Mouse (Mus musculus) lung, postnatal 4 days (tissue): Measurements from ENCODE around the gene Agap1.

Source experiments
- DNase-seq, 2 experiments: peaks; one replicate each; pipeline ENCODE4 v3.0.0; 2021

The Agap1 gene

DNA sequence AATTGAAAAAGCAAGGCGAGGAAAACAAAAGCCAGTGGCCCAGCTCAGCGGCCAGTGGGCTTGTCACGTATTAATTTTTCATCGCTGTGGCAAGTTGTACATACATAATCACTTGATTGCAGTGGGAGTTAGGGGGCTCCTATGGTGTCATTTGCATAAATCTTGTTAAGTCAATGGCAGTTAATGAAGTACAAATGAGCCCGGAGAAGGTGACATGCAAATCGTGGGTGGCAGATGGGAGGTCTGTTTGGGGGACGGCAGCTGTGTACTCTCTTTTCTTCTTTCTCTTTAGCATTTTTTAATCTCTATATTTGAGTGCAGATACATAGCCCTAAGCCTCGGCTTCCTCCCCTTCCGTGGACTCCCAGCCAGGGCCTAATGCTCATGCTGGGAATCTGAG, 220.1 kb downstream of the Agap1 start:
- no peak for DNase-seq

DNA sequence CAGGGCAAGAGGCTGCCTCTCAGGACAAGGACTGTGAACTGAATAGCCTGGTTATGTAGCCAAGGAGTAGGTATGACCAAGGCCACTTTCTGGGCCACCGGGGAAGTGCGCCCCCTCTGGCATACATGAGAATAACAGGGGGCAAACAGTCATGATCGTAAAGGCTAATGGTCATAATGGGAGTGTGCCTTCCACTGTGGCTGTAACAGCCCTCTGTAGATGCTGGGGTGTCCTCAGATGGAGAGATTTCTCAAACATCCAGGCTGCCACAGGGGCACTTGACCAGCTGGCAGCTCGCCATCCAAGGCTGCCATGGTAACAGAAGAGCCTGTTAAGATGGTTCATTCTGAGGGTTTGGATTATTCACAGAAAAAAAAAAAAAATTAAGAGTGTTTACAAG, 221.8 kb downstream of the Agap1 start:
- DNase-seq, result peak; percentile 38 to 63

DNA sequence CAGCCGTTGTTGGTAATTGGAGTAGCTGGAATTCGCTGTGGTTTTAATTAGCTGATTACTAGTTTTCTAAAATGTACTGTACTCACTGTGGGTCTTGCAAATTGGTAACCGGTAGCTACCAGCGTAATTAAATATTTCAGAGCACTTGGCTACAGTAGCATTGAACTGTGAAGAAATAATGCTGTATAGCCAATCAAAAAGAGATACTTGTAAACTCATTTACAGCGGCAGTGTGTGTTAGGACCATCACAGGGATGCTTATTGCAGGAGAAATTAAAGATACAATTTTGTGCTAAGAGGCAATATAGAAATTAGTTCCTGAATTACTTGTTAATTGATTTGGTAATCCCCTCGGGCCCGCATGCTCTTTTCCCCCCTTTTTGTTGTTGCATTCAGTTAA, 226.1 kb downstream of the Agap1 start:
- DNase-seq, result no peak

DNA sequence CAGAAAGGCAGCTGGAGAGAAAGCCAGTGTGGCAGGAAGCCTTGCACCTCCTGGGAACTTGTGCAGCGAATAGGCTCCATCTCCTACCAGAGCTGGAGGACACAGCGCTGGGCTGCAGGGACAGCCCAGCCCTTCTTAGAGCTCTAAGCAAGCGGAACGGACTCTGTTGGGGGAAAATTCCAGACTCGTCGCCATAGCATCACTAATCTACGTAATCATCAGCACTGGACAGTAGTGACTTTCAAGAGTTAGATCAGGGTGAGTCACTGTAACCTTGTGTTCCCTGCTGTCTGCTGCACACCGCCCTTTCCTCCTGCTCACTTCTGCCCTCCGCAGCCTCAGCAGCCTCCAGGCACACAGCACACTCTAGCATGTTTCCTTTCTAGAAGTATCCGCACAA, 234.3 kb downstream of the Agap1 start:
- no peak for DNase-seq

DNA sequence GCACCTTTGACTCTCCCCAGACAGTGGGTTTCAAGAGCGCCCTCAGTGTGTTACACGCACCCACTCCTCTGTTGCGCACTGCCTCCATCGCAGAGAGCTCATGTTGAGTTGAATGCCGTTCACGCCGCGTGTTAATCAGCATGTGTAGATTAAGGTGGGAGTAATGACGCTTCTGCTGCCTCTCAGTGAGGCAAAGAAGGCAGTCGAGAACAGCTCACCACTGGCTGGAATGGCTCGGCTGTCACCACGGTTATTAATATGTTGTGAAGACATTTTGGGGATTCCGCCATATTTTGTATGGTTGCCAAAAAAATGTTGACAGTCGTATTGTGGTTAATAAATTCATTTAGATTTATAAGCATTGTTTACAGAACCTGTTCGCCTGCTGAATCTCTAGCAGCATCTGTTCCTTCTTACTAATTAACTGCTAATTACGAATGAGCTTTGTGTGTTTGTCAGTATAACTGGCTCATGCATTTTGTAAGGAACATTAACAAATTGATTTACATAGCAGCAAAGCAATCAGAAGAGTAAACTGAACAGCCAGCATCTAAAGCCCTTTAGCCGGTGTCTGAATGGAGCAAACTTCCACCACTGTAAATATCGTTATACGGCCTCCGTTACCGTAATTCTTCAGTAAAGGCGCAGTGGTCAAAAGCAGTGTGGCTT, 235.1 kb downstream of the Agap1 start:
- no peak for DNase-seq

DNA sequence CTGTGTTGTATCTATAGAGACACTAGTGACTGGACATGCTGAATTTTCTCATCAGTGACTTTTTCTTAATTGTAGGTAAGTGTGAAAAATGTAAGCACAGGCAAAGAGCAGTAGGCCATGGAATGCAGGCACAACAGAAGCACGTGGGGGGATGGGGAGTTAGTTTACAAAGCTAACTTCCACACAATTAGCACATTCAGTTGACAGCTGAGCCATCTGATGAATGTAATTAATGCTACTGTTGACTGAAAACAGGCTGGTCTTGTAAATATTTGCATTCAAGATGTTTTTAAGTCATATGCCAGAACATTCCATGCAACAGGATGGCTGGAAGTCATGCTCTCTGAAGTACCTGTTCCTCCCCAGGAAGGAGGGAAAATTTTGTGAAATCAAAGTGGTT, 236.5 kb downstream of the Agap1 start:
- no peak for DNase-seq

DNA sequence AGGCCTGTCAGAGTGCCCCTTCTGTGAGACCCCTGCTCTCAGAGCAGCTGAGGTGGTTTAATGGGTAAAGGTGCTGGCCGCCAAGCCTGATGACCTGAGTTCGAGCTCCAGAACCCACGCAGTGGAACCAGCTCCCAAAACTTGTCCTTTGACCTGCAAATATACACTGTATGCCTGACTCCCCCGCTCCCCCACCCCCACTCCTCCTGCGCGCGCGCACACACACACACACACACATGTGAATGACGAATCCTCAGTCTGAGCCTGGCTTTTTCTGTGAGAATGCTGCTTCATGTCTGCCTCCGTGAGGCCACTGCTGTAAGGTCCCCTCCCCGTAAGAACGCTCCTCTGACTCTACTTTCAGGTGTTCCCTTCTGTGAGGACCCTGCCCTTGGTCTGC, 237.8 kb downstream of the Agap1 start:
- no peak for DNase-seq

DNA sequence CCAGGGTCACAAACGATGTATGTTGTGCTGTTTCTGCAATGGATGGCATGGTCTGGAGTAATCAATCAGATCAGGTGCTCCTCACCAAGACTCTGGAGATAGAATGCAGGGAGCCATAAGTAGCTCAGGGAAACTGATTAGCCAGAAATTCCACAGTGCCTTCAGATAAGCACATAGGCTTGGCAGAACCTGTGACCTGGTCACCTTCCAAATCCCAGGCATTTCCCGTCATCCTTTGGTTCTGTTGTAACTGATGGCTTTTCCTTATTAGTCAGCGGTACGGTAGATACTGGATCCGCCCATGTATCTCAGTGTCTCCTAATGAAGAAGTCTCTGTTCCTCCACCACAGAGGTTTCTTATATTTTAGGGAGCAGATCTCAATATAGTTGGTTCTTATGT, 240.3 kb downstream of the Agap1 start:
- no peak for DNase-seq

DNA sequence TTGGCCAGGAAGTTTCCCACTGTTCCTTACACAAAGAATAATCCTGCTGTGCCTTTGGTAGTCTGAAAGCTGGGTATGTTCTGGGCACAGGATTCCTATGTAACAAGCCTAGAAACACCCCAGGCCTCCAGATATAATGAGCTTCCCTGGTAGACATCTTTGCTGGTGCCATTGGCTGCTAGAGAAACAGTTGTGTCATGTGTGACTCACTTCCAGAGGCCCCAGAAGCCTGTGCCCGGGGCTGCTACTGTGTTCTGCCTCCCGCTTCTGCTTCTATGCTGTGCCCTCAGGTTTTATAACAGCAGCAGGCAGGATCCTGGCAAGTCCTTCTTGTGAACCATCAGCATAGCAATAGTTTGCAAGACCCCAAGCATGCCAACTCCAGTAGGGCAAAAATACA, 242.6 kb downstream of the Agap1 start:
- no peak for DNase-seq

DNA sequence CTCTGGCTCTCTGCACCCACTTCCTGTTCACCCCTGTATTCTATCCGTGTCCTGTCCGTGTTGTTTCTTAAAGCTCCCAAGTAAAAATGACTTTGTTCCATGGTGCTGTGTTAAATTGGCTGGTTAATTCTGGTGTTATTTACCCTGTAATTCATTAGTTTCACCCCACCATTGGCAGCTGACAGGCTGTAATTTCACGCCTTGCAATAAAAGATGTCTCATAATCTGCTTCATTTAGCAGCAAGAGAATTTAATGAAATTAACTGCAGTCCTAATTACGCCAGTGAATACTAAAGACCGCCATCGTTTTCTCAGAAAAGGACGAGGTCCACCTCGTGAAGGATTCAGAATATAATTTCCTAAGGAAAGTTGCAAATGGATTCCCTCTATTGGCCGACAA, 245.6 kb downstream of the Agap1 start:
- DNase-seq, result no peak

DNA sequence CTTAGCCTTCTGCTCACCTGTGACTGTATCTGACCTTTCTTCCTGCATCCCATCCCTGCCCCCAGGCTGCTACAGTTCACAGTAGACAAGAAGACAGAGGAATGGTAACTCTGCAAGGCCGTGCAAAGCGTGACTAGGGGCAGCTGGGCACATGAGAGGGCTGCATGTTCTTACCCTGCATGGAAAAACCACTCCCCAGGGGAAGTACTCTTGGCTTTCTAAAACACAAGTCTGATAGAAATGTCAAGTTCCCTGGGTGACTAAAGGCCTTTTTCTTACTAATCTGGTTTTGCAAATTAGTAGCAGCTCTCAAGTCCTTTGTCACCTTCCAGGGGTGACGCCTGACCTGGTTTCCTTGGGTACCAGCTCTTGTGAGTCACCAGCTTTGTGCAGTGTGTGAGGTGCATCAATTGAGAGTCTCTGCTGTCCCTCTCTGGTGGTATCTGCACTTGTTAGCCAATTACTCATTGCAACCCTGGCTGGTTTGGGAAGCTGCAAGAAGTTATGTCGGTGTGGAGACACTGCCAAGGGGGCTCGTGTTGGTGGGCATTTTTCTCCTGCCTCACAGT, 246.6 kb downstream of the Agap1 start:
- no peak for DNase-seq

DNA sequence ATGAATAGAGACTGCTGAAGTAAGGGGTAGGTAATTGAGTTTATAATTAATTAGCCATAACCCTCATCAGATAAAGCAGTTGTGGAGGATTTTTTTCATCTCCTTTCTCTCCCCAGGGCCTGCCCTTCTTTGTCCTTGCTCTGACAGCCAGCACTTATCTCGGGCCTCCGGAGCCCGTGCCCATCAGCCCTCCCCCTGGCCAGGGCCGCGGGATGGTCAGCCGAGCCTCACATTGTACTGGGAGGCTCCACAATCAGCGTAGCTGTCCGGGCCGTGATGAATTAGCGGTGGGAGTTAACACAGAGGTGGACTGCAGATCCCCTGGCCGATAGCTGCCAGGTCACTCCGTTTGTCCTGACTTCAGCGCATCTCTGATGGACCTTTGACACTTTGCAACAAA, 248.7 kb downstream of the Agap1 start:
- no peak for DNase-seq

DNA sequence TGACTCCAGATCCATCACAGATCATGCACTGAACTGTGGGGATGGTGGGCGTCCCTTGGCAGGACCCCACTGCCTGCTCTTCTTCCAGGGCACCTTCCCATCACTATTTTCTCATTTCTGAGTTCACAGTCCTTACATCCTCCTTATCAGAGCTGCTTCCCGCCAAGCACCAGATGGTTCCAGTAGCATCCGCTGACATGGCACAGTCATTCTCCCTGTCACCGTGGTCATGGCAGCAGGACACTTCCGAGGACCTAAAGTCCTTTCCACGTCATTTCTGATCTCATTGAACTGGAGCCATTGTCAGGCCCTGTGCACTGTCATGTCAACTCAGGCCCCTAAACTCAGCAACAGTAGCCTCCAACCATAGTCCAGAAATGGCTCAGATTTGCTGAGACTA, 251.1 kb downstream of the Agap1 start:
- DNase-seq, result no peak

DNA sequence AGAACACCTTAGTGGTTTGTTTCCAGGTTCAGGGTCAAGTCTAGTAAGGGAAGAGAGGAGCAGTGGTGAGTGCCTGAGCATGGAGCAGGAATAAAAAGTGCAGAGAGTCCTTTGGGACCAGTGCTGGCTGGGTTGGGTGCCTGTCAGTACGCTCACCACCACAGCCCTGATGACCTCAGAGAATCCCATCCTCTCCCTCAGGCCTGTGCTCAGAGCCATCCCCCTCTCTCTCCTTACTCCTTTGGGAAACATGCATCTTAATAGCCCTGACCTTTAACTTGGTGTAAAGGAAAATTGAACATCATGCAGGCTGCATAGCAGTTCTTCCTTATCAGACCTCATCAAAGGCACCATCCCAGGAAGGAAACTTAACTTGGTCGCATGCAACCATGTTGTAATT, 252.3 kb downstream of the Agap1 start:
- no peak for DNase-seq

DNA sequence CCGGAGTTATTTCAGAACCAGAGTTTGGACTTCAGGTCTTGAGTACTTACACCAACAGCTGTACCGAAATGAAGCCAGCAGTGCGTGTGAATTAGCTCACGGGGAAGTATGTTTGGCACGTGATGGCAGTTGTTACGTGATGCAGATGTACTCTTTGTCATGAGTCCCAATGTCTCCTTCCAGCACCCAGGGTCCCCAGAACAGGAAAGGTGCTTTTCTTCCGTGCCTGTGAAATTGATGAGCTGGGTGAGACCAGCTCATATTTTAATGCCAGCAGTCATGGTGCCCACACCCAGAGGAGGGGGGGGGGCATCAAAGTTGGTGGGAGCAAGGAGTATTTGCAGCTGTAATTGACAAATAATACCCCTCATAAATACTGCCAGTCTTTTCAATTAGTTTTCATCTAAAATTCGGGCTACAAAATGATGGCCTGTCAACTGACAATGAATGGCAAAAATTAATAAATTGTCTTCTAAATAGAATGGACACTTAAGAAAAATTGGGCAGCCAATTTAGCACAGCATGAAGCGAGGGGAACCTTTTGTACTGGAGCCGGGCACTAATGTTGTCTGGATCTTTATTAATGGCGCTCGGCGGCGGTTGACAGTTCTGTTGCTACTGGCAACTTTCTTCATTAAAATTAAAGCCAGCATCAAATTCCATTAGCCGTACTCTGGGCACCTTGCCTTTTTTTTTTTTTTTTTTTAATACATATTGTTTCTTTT, 253.3 kb downstream of the Agap1 start:
- DNase-seq, result no peak

DNA sequence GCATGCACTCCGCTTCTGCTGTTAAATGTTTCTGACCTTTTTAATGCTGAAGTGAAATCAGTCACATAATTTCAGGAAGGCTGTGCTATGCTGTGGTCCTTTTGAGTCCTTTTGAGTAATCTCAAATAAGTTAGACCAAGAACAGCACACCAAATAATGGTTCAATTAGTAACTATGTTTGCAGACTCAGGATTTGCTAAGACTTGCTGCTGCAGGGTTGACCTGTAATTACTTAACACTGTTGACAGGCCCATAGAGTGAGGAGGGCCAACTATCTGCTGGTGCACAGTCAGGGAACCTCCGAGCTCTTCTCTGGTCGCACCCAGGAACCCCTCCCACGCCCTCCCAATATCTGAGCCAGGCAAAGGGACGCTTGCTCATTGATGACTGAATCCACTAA, 255.2 kb downstream of the Agap1 start:
- no peak for DNase-seq

DNA sequence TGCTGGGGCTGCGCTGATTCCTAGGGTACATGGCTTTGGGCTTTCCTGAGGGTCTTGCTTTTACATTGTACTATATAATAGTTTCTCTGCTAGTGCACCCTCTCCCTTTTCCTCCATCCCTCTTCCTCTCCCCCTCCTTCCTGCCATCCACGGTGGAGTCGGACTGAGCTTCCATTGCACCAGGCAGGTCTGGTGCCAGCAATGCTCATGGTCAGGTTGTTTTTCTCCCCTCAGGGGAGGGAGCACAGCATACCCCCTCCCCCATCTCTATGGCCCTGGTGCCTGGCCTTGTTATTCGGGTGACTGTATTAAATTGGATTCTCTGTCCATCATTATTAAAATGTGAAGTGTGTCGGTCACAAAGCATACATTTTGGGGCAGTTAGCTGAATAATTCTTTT, 259.1 kb downstream of the Agap1 start:
- no peak for DNase-seq

DNA sequence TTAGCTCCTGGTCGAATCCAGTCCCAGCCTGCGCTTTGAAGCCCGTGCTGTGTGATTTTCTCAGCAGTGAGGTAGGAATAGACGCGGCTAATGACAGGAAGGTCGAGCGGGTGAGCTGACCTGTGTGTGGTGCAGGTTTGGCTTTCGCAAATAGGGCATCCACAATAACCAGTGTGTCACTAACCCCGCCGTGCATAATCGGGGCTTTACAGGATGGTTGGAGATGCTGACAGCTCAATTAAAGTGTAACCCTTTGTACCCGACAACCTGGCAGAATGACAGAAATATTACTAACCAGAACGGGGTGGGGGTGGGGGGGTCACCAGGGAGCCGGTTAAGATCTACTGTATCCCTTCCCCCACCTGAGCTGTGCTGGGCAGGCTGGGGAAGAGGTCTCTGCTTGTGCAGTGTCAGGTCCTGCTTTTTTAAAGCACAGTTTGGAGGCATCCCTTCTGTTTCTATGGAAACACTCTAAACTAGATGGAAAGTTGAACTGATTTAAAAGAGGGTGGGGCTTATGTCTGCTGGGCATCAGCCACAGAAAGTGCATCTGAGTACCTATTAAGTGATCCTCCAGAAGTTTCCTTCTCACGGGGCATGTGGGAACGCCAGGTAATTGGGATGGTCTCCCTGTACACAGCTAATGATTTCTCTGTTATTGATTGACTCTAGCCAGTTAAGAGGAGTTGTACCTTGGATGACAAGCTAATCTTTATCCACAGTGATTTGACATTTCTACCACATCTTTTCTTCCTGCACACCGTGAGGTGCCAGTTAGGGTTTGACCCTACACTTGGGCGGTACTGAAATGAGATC, 259.8 kb downstream of the Agap1 start:
- no peak for DNase-seq

DNA sequence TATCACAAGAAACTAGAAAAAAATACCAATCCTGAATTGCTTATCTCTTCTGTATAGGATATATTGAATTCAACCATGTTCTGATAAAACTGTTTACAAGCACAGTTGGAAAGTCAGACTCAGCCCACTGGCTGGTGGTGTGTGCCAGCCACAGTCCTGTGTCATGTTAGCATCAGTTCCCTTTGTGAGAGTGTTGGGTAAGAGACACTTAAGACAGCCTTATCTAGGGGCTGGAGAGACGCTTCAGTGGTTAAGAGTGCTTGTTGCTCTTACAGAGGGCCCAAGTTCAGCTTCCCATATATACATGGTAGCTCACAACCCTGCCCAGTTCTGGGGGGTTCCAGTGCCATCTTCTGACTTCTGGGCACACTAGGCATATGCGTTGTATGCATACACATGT, 261.6 kb downstream of the Agap1 start:
- DNase-seq, result no peak

DNA sequence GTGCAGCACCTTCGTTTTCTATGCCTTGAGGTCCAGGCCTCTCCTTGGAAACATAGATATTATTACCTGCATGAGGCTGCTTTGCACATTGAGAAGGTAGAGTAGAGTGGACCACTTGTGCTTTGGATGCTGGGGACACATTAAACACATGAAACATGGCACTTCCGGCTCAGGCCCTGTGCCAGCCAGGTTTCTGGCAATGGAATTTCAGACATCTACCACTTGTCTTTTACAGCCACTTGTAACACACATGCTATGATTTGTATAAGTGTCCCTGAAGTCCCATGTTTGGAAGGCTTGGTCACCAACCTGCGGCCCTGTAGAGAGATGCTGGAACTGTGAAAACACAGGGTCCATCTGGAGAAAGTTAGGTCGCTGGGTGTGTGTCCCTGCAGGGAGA, 262.5 kb downstream of the Agap1 start:
- DNase-seq, result peak; percentile 53 to 83

DNA sequence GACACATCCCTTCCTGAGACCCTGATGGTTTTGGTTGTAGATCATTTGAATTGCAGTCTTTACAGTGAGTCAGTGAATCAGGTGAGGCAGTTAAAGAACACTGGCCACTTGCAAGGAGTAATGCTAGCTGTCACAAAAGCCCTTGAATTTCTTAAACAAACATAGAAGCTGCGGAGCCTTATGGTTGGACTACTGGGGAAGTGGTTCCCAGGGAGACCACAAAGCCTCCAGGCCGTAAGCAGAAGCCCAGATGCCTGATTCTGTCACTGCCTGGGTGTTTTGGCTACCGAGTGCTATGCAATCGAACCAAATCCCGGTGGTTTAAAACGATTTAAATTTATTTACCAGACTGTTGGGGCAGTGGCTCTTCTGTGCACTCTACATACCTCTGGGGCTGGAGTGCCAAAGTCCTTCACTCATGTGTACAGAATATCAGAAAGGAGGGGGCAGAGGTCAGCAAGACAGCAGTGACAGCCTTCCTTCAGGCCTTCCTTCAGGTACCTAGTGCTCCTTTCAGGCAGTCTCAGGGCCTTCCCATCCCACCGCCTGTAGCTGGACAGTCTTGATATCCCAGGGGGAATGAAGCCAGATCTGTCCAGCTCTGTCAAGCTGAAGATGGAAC, 264.3 kb downstream of the Agap1 start:
- peak in 1 of 2 experiments; percentile 27 for DNase-seq

DNA sequence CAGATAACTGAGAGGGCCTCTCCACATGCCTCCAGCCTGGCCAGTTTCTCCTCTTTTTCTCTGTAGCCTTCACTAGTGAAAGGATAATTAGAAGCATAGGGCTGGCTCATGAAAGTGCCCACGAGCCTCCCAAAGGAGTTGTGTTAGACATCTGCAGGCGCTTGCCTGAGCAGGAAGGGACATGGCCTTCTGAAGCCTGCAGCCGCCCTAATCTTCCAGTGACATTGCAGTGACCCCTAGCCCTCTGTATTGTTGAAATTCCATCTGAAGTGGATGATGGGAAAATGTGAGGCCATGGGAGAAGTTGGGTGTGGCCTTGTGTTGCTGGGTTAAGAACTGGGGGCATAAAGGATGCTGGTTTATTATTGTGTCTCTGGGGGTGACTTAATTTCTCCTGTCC, 269.5 kb downstream of the Agap1 start:
- no peak for DNase-seq

DNA sequence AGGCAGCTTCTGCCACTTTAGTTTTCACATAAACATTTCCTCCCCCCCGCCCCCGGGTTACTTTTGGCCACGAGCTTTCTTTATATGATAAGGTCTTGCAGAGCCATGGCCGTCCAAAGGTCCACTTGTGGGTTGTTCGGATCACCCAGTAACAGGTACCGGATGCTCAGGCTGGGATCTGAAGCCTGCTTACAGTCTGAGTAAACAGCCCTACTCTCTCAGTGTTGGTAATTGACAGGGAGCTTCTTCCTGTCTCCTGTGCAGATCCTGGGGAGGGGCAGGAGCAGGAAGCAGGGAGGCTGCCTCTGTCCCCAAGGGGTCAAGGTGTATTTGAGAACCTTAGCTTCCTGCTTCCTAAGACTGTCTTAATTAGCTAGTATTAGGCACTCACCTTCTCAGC, 269.9 kb downstream of the Agap1 start:
- no peak for DNase-seq
